Mouse (Mus musculus): Measurements from ENCODE around the gene Atp2a3. TPM values are rescaled to one million over a fixed set of nuclear protein-coding genes. Genes with fewer than 3 reads are reported as not detected.

Gene Atp2a3
- polyA plus RNA-seq, 1 experiment from 2014 or later: 2.0 TPM

Small RNA genes lying within 50 kb of the gene (microRNA-seq; reads per million reads assigned to microRNA genes)
- gene Gm44467: not detected

Other genes starting within 250 kb of the Atp2a3 start
- gene Cyb5d2, start 165.0 kb upstream of the Atp2a3 start, polyA plus RNA-seq (2014; fragmentation: Nextera tagmentation; extraction: Ambion mirVana): 5.9 and 7.3 TPM in 2 replicates
- gene Zzef1, start 164.9 kb upstream of the Atp2a3 start, polyA plus RNA-seq (2014; fragmentation: Nextera tagmentation; extraction: Ambion mirVana): 16.4 and 18.5 TPM in 2 replicates
- gene P2rx1, start 37.9 kb downstream of the Atp2a3 start, polyA plus RNA-seq (2014; fragmentation: Nextera tagmentation; extraction: Ambion mirVana): 0.46 and 0.48 TPM in 2 replicates
- gene Camkk1, start 57.8 kb downstream of the Atp2a3 start, polyA plus RNA-seq (2014; fragmentation: Nextera tagmentation; extraction: Ambion mirVana): 13.9 and 18.1 TPM in 2 replicates
- gene Ncbp3, start 86.6 kb downstream of the Atp2a3 start, polyA plus RNA-seq (2014; fragmentation: Nextera tagmentation; extraction: Ambion mirVana): 8.5 and 9.3 TPM in 2 replicates
- gene Itgae, start 129.4 kb downstream of the Atp2a3 start, polyA plus RNA-seq (2014; fragmentation: Nextera tagmentation; extraction: Ambion mirVana): 0.25 and 0.32 TPM in 2 replicates
- gene Haspin, start 177.1 kb downstream of the Atp2a3 start, polyA plus RNA-seq (2014; fragmentation: Nextera tagmentation; extraction: Ambion mirVana): 2.4 and 3.2 TPM in 2 replicates
- gene P2rx5, start 199.3 kb downstream of the Atp2a3 start, polyA plus RNA-seq (2014; fragmentation: Nextera tagmentation; extraction: Ambion mirVana): 0.33 and 1.0 TPM in 2 replicates
- gene Emc6, start 215.9 kb downstream of the Atp2a3 start, polyA plus RNA-seq (2014; fragmentation: Nextera tagmentation; extraction: Ambion mirVana): 148 and 152 TPM in 2 replicates
- gene Tax1bp3, start 215.9 kb downstream of the Atp2a3 start, polyA plus RNA-seq (2014; fragmentation: Nextera tagmentation; extraction: Ambion mirVana): 121 and 132 TPM in 2 replicates
- gene Ctns, start 237.9 kb downstream of the Atp2a3 start, polyA plus RNA-seq (2014; fragmentation: Nextera tagmentation; extraction: Ambion mirVana): 17.6 and 17.7 TPM in 2 replicates
- gene Shpk, start 238.3 kb downstream of the Atp2a3 start, polyA plus RNA-seq (2014; fragmentation: Nextera tagmentation; extraction: Ambion mirVana): 1.6 and 2.5 TPM in 2 replicates

All from hindbrain, embryonic 14.5 days (tissue).